Mouse (Mus musculus) adipocyte (in vitro differentiated cells): ENCODE data around the gene Tlr13.
A peak's percentile ranks its signal among the peaks of the same experiment; 100 is the strongest.

Source experiments
- DNase-seq: peaks from one replicate; pipeline ENCODE4 v3.0.0-alpha.2; 2016; ENCODE audit warnings: low spot score

The Tlr13 gene

DNA sequence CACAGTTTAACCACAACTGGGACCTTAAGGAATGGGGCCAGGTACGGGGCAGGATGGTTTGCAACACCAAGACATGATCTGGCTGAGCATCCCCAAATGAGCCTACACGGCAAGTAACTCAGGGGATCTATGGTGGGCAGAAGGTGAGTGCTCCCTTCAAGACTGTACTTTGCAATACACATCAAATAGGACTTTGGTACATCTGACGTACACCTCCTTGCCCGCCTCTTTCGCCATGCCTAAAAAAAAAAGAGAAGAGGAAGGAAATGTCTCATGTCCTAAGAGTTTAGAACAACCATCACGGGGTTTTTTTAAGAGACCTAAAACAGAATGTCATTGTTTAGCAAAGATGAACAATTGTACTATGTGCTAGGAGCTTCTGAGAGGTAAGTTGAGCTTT lies at the start of gene Tlr13:
Gene Tlr13 (plus strand): TSS at position 269 of the 400 bp plus-strand sequence.
- DNase-seq: no peak

DNA sequence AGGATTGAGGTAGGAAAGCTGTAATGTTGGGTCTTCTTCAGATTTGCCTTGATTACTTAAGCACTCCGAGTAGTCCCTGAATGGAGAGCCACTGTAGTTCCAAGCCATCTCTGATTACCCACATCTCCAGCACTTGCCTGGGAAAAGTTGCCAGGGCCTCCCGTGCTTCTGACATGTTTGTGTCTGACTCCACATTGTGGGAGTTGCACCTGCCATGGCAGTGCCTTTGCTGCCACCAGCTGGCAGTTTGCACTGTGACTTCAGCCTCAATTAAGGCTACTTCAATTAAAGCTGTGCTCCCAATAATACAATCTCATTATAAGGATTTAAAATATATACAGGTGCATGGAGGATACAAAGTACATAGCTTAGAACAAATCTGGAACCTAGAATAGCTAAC lies 37.5 kb upstream of the Tlr13 start:
- peak; percentile 48 for DNase-seq

DNA sequence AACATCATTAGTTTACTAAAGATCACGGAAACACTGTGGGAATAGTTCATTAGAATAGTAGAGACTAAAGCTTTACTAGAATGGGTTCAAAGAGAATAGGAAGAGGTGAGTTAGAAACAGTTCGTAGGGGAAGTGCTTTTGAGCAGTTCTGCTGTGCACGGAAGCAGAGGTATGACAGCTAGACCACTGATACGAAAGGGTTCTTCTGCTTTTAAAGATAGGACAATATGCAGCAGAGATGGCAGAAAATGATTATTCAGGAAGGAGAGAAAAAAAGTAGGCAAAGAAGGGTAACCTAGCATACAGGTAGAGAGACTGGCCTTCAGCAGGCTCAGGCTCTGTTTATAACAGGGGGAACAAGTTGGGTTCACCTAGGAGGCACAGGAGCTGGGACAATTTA lies 29.1 kb upstream of the Tlr13 start:
- no peak for DNase-seq

DNA sequence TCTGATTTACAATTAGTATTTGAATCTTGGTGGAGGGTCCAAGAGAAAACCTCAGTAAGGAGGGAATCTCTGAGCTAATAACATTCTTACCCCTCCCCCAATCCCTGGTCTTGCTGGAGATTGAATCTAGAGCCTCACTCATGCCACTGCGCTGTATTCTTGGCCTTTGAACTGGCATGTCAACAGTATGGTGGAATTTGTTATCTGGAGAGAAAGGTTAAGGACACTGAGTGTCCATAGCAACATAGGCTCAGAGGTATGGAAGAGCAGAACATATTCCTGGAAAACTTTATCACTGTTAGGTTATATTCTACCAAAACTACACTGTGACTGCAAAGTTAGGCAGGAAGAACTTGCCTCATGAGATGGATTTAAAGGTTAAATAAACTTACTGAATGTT lies 28.3 kb upstream of the Tlr13 start:
- no peak for DNase-seq

DNA sequence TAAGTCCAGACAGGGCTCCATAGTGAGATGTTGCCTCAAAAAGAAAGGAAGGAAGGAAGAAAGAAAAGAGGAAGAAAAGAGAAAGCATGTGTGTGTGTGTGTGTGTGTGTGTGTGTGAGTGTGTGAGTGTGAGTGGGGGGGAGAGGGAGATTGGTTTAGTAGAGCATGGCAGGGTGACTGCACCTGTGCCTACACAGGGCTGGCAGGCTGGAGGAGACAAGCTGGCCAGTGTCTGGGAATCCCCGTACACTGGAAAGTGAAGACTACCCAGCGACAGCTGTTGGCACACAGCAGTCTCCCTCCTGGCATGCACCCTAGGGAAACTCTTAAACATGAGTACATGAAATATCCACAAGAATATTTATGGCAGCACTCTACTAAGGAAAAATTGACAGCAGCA lies 20.2 kb upstream of the Tlr13 start:
- no peak for DNase-seq

DNA sequence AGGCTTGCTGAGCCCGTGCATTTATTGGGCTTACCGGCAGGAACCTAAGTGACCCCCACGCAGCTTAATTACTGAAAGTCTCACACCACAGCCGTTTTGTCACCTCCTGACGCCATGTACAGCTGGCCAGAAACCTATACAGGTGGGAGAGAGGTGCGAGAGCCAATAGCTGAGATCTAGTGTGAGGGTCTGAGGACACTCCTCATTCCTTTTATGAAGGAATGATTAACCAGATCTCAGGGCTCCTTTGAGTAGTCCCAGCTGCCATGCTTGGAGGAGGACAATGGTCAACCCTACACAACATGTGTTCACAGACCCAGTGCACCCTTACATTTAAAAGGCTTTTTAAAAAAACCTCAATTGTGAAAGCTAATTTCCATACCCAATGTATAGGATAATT lies 14.7 kb upstream of the Tlr13 start:
- DNase-seq: no peak

DNA sequence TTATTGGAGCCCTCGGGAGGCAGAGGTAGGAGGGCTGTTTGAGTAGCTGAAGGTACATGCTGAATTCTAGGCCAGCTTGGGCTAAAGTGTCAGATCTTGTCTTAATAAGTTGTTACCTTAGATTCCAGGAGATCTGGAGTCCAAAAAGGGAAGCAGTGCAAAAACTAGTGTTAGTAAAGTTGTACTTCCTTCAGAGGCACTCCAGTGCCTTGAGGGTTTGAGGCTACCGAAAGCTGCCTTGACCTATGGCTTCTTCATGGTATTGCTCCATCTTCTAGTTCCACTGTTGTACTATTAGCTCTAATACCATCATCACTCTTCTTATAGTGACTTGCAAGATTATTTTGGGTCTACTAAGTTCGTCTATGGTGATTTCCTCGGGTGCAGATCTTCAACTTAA lies 13.1 kb upstream of the Tlr13 start:
- DNase-seq: no peak

DNA sequence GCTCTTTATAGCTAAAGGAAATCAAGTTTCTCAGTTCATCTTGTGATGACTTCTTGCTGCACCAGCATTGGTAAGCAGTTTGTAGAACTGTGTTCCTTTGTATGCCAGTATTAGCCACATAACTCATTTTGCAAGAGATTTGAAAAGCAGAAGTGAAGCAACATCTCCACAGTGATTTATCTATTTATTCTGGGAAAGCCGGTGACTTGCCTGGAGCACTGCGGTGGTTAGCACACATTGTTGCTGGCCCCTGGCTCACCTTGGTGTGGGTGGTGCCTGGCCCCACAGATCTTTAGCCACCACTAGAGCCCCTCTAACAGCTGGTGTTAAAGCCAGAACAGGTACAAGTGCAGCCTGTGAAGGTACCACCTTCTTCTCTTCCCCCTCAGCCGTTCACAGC lies 8.1 kb upstream of the Tlr13 start:
- DNase-seq: peak; percentile 21

DNA sequence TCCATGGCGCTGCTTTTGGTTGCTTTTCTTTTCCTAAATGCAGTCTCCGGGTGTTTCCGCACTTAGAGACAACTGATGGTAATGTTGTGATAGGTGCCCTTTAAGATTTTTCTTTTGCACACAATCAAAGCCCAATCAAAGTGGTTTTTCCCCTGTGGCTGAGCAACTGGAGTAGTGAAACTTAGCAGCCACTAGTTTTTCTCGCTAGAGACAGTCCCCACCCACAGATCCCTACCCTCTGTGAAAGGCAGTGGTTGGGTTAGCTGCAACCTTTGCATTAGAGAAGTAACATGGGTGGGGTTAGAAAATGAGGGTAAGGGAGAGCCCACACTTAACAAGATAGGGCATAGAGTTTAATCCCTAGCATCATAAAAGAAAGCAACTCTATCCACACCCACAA lies 7.5 kb upstream of the Tlr13 start:
- no peak for DNase-seq

DNA sequence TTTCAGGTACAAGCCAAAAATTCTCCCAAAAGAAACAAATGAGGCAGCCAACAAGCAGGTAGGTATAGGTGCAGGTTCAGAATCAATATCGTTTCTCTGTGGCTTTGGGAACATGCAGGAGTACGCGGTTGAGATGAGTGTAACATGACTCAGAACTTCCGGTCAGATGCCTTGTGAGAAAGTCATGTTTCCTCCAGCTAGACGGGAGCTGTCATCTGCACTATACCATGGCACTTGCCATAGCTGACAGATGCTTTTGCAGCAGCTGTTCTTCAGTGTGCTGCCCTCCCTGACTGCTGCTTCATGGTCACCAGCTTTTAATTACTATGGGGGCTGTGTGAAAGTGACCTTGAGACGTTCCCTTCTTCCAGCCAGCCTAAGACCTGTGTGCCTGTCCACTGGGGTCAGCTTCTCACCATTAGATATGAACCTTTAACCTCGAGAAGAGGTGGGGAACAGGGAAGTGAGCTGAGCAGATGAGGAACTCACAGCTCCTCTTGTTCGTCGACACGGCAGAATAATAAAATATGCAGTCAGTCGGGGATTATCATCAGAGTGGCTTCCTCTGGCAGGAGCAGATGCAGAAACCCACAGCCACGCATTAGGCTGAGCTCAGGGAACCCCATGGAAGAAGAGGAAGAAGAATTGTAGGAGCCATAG lies 7.0 kb upstream of the Tlr13 start:
- DNase-seq: peak; percentile 31

DNA sequence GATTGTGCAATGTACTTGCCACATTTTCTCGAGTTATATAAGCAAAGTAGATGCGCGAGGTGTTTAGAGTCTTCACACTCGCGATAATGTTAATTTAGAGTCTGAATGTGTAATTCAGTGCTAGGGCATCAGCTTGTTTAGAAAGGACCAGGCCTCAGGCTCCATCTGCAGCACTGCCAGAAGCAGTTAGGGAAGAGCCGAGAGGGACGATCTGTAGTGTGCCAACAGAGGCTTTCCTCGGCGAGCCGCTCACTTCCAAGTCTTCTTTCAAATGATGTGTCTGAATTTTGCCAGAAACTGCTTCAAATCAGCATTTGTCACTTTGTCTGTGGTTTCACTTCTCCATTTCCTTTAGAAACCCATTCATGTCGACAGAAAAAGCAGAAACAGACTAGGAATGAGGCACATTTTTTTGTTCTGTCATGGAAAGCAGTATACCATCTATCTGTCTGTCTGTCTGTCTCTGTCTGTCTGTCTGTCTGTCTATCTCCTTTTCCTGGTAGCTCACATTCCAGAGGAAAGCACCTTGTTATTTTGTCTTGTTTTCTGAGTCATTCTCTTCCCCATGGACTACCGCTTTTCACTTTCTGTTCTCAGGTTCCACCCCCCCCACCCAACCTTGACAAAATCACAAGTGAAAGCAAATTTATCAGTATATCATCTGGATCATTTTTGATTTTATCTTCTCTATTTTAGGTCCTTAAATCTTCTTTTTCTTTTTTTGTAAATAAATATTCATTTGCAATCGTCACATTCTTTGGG lies 3.5 kb upstream of the Tlr13 start:
- no peak for DNase-seq

DNA sequence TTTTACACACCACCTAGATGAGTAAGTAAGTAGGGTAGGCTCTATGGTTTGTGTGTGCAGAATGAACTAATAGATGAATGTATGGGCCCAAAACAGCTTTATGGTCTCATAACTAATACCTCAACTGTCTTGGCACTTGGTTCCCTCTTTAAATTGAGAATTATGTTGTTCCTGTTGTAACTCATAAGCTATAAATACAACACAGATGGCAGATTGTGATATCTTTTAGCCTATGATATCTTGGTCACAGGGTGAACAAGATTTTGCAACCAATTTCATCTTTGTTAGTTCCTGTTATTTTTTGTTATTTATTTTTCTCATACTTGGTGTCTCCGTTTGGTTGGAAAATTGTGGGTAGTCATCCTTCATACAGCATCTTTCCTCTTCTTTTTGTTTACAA lies 5.2 kb downstream of the Tlr13 start:
- DNase-seq: no peak

DNA sequence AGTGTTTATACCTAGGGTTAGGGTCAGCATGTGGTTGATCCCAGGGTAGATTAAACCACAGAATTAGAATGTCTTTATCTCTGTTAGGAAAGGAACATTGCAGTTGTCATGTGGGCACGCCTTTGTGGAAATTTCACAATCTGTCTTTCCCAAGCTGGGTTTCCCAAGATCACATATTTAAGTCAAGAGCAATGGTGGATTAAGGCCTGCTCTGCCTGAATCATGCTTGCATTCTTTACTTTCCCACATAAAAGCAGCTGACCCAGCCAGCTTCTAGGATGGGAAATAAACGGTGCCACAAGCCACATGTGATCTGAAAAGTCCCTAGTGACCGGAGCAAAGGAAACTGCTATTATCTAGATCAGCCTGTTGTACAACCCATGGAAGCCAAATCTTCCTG lies 6.5 kb downstream of the Tlr13 start:
- DNase-seq: peak; percentile 70

DNA sequence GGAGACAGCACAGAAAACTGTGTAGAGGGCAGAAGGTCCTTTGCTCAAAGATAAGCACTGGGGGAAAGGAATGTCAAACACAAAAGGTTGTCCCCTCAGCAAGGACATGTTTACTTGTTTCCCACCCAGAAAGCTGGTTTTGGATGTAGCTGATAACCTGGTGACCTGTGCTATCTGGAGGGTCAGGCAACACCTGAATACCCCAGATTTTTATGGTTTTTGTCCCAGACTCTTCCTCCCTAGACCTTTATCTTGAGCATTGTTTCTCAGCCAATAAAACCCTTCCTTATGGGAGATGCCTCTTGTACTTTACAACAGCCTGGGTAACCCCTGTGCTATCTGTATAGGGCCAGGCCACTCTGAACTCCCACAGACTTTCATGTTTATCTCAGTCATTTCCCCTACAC lies 11.2 kb downstream of the Tlr13 start:
- DNase-seq: no peak

DNA sequence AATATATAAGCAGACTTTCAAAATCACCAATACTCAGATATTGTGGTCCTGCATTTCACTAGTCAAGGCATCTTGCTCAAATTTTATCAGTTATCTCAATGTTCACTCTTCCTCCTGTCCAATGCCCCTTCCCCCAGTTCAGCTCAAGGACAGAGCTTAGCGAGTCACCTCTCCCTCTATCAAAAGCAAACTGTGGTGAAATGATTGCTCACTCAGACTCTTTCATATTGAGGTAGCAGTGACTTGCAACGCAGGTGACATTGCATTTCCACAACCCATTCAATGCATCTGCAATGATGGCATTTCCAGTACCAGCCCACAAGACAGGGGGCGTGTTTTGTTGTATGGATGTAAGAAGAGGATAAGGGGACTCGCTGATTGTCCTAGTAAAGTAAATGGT lies 12.9 kb downstream of the Tlr13 start:
- DNase-seq: no peak

DNA sequence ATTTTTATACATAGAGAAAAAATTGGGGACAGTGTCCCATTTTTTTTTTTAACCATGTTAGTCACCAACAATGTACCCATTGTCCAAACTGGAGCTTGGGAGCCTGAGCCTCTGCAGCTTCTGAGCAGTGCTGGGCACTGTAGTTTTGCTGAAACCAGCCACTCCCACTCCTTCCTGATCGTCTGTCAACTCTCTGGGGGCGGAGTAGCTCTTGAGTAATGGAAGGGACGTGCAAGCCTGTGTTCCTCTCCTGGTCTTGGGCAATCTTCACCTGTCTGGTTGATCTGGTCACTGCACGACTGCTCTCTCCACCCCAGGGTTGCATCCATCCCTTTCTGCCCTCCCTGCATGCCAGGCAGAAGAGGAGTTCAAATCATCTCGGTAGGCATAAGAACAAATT lies 21.0 kb downstream of the Tlr13 start:
- DNase-seq: peak; percentile 19

DNA sequence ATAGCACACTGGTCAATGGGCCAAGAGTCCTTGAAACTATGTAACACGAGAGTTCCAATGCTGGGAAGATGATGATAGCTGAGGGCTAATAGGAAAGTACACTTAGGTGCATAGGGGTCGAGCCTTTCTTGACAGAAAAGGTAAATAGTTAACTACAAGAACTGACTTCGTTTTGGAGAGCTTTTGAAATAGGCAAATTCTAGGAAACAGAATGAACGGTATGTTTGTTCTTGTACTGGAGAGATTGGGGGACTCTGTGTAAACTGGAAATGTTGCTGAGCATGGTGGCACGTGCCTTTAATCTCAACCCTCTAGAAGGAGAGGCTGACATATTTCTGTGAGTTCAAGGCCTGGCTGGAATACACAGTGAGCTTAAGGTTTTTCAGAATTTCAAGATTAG lies 21.6 kb downstream of the Tlr13 start:
- DNase-seq: no peak

DNA sequence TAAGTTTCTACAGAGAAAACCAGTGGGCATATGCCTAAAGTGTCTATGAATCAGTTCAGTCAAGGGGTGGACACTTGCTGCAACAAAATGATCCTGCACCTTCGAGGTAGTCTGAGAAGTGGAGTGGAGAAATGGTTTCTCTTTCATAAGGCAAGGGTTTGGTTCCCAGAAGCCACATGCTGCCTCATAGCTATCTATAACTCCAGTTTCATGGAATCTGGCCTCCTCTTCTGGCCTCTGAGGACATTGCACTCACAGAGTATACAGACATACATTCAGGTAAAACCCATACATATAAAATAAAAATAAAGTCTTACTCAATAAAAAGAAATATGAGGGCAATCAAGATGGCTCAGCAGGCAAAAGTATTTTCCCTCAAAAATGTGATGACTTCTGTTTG lies 22.1 kb downstream of the Tlr13 start:
- DNase-seq: no peak

DNA sequence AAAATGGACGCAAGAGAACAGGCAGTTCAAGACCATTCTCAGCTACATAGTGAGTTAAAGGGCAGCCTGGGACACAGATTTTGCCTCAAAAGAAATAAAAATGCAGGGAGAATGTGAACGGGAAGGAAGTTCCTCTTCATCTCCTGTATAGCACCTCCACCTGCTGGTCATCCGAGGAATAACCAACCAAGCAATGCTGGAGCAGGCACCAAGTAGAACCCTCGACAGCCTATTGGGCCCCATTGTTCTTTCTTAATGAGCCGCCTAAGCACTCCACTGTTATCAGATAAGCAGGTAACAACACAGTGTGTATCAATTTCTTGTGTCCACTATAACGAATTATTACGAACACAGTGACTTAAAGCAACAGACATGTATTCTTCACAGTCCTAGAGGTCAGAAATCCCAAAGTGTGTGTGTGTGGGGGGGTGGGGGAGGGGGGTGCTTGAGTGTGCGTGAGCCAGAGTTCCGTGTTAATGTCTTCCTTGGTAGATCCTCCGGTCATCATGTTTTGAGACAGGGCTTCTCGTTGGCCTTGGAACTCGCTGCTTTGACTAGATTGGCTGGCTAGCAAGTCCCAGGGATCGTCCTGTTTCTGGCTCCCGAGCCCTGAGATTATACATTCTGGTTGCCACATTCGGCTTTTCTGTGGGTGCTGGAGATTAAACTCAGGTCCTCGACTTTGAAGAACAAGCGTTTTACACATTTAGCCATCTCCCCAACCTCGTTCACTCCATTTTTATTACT lies 28.3 kb downstream of the Tlr13 start:
- DNase-seq: peak; percentile 80

DNA sequence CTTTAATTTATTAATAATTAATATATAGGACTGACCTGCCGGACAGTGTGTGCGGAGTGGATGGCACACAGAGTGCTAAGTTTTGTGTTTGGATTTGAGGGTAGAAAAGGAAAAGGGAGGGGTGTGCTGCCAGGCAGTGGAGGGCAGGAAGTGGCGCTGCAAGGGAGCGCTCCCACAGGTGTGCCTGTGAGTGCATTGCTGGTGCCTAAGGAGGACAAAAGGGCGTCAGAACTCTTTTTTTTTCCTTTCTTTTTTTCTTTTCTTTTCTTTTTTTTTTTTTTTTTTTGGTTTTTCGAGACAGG lies 28.8 kb downstream of the Tlr13 start:
- no peak for DNase-seq

DNA sequence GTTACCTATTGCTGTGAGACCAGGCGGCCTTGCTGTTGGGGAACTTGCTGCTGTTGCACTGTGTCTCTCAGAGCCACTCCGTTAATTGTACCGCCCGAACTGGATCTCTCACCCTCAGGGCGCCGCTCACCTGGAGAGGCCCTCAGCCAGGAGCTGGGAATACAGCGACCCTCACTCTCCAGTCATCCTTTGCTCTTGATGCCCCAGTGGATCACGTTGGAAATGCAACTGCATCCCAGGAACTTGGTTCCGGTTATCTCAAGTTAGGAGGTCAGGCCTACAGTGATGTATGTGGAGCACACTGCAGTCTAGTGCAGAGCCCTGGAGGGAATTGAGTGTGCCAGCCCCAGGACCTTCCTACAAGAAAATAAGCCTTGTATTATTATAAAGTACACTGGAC lies 33.3 kb downstream of the Tlr13 start:
- no peak for DNase-seq

DNA sequence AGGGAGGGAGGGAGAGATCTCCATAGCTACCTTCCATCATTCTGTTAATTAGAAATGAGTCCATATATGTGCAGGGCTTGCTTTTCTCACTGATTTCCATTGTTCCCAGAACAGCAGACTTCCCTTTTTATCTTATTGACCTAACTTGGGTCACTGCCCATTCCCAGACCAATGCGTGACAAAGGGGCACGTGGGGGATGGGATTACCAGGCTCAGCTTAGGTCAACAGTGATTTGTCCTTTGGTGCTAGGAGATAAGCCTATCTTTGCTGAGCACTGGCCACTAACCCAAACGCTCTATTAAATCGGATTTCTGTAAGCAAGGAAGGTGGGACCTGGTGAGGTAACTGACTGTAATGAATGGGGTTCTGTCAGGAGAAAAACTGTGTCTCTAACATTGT lies 41.3 kb downstream of the Tlr13 start:
- peak; percentile 10 for DNase-seq

DNA sequence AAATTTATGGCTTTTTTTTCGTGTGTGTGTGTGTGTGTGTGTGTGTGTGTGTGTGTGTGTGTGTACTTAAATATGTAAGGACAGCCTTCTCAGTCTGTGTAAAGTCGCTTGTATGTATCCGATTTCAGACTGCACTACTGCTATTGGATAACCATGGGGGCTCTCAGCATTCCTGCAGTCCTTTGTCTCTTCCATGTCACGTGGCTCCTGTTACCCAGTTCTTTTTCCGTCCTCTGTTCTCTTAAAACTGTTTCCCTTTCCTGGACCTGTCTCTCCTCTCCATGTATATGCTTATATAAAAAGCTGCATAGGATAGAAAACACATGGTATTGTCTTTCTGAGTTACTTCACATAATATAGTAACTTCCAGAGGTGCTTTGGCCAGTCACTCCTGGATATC lies 42.7 kb downstream of the Tlr13 start:
- DNase-seq: no peak
